Mouse (Mus musculus): ENCODE data around the gene Trmt61a.

DNA sequence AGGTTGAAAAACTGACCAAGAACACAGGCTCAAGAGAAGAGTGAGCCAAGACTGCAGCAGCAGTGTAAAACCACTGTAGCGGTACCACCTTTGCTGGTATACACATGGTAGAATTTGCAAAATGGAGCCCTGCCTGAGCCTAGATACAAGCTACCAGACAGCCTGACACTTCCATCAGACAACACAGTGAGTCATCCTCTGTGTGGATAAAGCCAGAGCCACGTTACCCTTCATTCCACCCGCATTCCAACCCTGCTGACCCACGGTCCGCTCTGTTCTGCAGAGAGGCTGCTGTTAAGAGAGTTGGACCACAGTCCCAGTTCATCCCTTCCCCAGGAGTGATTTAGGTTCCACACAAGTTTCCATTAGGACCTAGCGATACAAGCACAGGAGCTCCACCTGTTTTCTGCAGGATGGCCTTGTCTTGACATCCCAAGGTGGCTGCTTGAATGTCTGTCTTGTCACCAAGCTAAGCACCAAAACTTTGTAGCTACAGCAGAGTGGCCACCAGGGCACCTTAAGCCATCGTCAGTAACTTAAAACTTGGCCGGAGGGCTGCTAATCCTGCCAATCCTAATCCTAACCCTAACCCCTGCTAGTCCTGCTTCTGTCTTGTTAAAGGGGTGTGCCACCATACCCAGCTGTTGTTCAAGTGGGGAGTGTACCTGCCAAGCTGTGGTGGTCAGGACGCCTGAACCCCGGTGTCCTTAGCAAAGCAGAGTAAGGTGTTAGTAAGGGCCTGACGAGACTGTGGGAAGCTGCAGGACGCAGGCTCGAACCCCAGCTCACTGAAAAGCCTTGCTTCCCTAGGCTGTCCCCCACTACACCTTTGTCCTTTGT, 12.6 kb upstream of the Trmt61a start:
- no peak for TF ChIP-seq CTCF (IDR thresholded peaks at IDR 0.05; ENCODE audit: insufficient read depth, low read depth, low read length)
- no peak for TF ChIP-seq POLR2A (IDR thresholded peaks at IDR 0.05; ENCODE audit: insufficient read depth, low read depth, low read length)

Measured in olfactory bulb, adult 2 months (tissue).